Mouse (Mus musculus): ENCODE data around the gene Fgd3.

The Fgd3 gene

GRCm38 (mm10) chr13:49300771-49301170 is 19.3 kb downstream of the Fgd3 start:
- DNase-seq, result no peak

GRCm38 (mm10) chr13:49298514-49299381 is 21.4 kb downstream of the Fgd3 start:
- DNase-seq, result no peak

- DNase-seq, result no peak
Measured at GRCm38 (mm10) chr13:49296270-49296669, 23.8 kb downstream of the Fgd3 start.

- DNase-seq, result no peak
Measured at GRCm38 (mm10) chr13:49294108-49294507, 26.0 kb downstream of the Fgd3 start.

- DNase-seq, result no peak
Measured at GRCm38 (mm10) chr13:49291949-49292348, 28.2 kb downstream of the Fgd3 start.

GRCm38 (mm10) chr13:49291398-49291797 is 28.7 kb downstream of the Fgd3 start:
- DNase-seq, result no peak

GRCm38 (mm10) chr13:49287224-49287623 is 32.9 kb downstream of the Fgd3 start:
- DNase-seq, result no peak

- DNase-seq, result no peak
Measured at GRCm38 (mm10) chr13:49286750-49287149, 33.4 kb downstream of the Fgd3 start.

GRCm38 (mm10) chr13:49283686-49284085 is 36.4 kb downstream of the Fgd3 start:
- no peak for DNase-seq

GRCm38 (mm10) chr13:49282168-49282567 is 37.9 kb downstream of the Fgd3 start:
- no peak for DNase-seq

GRCm38 (mm10) chr13:49271831-49272765 is 48.0 kb downstream of the Fgd3 start:
- DNase-seq, result no peak

GRCm38 (mm10) chr13:49270500-49270899 is 49.6 kb downstream of the Fgd3 start:
- no peak for DNase-seq

GRCm38 (mm10) chr13:49267645-49268044 is 52.5 kb downstream of the Fgd3 start:
- DNase-seq, result no peak

GRCm38 (mm10) chr13:49260036-49260722 is 59.9 kb downstream of the Fgd3 start:
- no peak for DNase-seq

GRCm38 (mm10) chr13:49257819-49258313 is 62.2 kb downstream of the Fgd3 start:
- no peak for DNase-seq

GRCm38 (mm10) chr13:49252746-49253145 is 67.4 kb downstream of the Fgd3 start:
- DNase-seq, result no peak

- DNase-seq, result no peak
Measured at GRCm38 (mm10) chr13:49252113-49252512, 68.0 kb downstream of the Fgd3 start.

GRCm38 (mm10) chr13:49250716-49251517 is 69.2 kb downstream of the Fgd3 start:
- DNase-seq, result no peak

- no peak for DNase-seq
Measured at GRCm38 (mm10) chr13:49249634-49250033, 70.5 kb downstream of the Fgd3 start.

GRCm38 (mm10) chr13:49248923-49249322 is 71.2 kb downstream of the Fgd3 start:
- no peak for DNase-seq

- no peak for DNase-seq
Measured at GRCm38 (mm10) chr13:49248467-49248862, 71.6 kb downstream of the Fgd3 start, which contains the start of gene Susd3. Susd3 (minus strand) TSS chr13:49248706.

Data from cerebellum, adult 9-11 months (tissue).